Mouse (Mus musculus) embryonic facial prominence, embryonic 15.5 days (tissue): ENCODE results near the gene Sycn. TPM values are rescaled to one million over a fixed set of nuclear protein-coding genes. Genes with fewer than 3 reads are reported as not detected.
A peak's percentile ranks its signal among the peaks of the same experiment; 100 is the strongest.

Experiments used
- ATAC-seq: fragments of 200-750 bp; cut with Nextera tagmentation; 2 replicates; pipeline ENCODE4 v1.8.0; 2017; ENCODE audit warnings: low read depth, moderate TSS enrichment; ENCODE audit not compliant: insufficient number of reproducible peaks, low FRiP score, low TSS enrichment
- H3K27ac ChIP-seq: fragments of 300-500 bp; sonication (generic); replicated peaks from 2 replicates; pipeline ENCODE4 v1.5.1; 2015; ENCODE audit warnings: mild to moderate bottlenecking, inconsistent platforms
- H3K27me3 ChIP-seq: fragments of 300-500 bp; sonication (generic); 2 replicates; pipeline ENCODE4 v1.6.1; 2015; ENCODE audit warnings: inconsistent platforms
- H3K36me3 ChIP-seq: fragments of 300-500 bp; sonication (generic); 2 replicates; pipeline ENCODE4 v1.6.1; 2015; ENCODE audit warnings: mild to moderate bottlenecking, inconsistent platforms
- H3K4me1 ChIP-seq: fragments of 300-500 bp; sonication (generic); 2 replicates; pipeline ENCODE4 v1.6.1; 2015; ENCODE audit warnings: inconsistent platforms
- H3K4me2 ChIP-seq: fragments of 300-500 bp; sonication (generic); replicated peaks from 2 replicates; pipeline ENCODE4 v1.6.1; 2015; ENCODE audit warnings: mild to moderate bottlenecking, inconsistent platforms
- H3K4me3 ChIP-seq: fragments of 300-500 bp; sonication (generic); replicated peaks from 2 replicates; pipeline ENCODE4 v1.5.1; 2015; ENCODE audit warnings: mild to moderate bottlenecking, inconsistent platforms
- H3K9ac ChIP-seq: fragments of 300-500 bp; sonication (generic); 2 replicates; pipeline ENCODE4 v1.6.1; 2015; ENCODE audit warnings: inconsistent platforms
- H3K9me3 ChIP-seq: fragments of 300-500 bp; sonication (generic); replicated peaks from 2 replicates; pipeline ENCODE4 v1.6.1; 2016; ENCODE audit warnings: inconsistent platforms
- WGBS: fragments of 180-500 bp; shearing (Covaris S2); methylation state at CpG from one replicate; pipeline ENCODE4 v1.1.7; 2015; 5-methylcytosine and 5-hydroxymethylcytosine counted together
- polyA plus RNA-seq: library from polyadenylated mRNA; unstranded; fragments of >200 nt; fragmentation: Nextera tagmentation; extraction: Ambion mirVana; gene quantifications from 2 replicates; pipeline ENCODE4 v1.2.1, GENCODE M21; 2015

Gene Sycn
- polyA plus RNA-seq, 1 experiment from 2014 or later, result not detected

- H3K36me3 ChIP-seq, result peaks cover 8% of the 10 kb centered on the region
- 94% methylated on average over 3 of the region's 3 CpGs for WGBS
- H3K27me3 ChIP-seq, result no peaks in the 10 kb centered on the region
- H3K4me1 ChIP-seq, result peaks cover 65% of the 10 kb centered on the region
- H3K27ac ChIP-seq, result no peak overlapping the region
- no peak overlapping the region for H3K4me3 ChIP-seq
- H3K9ac ChIP-seq, result no peak overlapping the region
- H3K4me2 ChIP-seq, result no peak overlapping the region
- no peaks in the 10 kb centered on the region for H3K9me3 ChIP-seq
- ATAC-seq, result no peak
These were observed 32.6 kb downstream of the Sycn start for GRCm38 (mm10) chr7:28573236-28573635.

- Histone ChIP-seq H3K4me3 (no peak overlapping the region), H3K9ac (no peak overlapping the region), H3K36me3 (no peaks in the 10 kb centered on the region), H3K4me2 (no peak overlapping the region), H3K27ac (no peak overlapping the region), H3K27me3 (no peaks in the 10 kb centered on the region), H3K9me3 (no peaks in the 10 kb centered on the region), H3K4me1 (peaks cover 70% of the 10 kb centered on the region)
- no peak for ATAC-seq
- 83% methylated on average over 11 of the region's 11 CpGs for WGBS
These were observed 34.9 kb downstream of the Sycn start for GRCm38 (mm10) chr7:28575597-28575996.

- Histone ChIP-seq H3K36me3 (no peaks in the 10 kb centered on the region), H3K4me1 (peaks cover 64% of the 10 kb centered on the region), H3K27ac (peak overlapping the region; percentile 78), H3K27me3 (no peaks in the 10 kb centered on the region), H3K9ac (0 out of 2 replicates have a peak overlapping the region, but pooled peaks have one; percentile 12), H3K4me2 (no peak overlapping the region; the same call in 1 of the 2 replicates), H3K9me3 (no peaks in the 10 kb centered on the region), H3K4me3 (no peak overlapping the region)
- ATAC-seq, result peak; percentile 75
- WGBS, result 56% methylated on average over 5 of the region's 5 CpGs
These were observed 35.7 kb downstream of the Sycn start for GRCm38 (mm10) chr7:28576271-28576914.

GRCm38 (mm10) chr7:28577826-28578542 is 37.3 kb downstream of the Sycn start:
- H3K9me3 ChIP-seq, result no peaks in the 10 kb centered on the region
- ATAC-seq, result no peak
- H3K4me2 ChIP-seq, result no peak overlapping the region
- H3K9ac ChIP-seq, result no peak overlapping the region
- H3K27ac ChIP-seq, result peak overlapping the region; percentile 78
- no peaks in the 10 kb centered on the region for H3K27me3 ChIP-seq
- WGBS, result 74% methylated on average over 9 of the region's 9 CpGs
- no peaks in the 10 kb centered on the region for H3K36me3 ChIP-seq
- H3K4me1 ChIP-seq, result peaks cover 59% of the 10 kb centered on the region
- H3K4me3 ChIP-seq, result no peak overlapping the region

- ATAC-seq, result no peak
- WGBS, result 73% methylated on average over 5 of the region's 5 CpGs
- no peak overlapping the region for H3K4me3 ChIP-seq
- H3K4me2 ChIP-seq, result no peak overlapping the region
- peak overlapping the region; percentile 78; the same call in 1 of the 2 replicates for H3K27ac ChIP-seq
- H3K9me3 ChIP-seq, result no peaks in the 10 kb centered on the region
- H3K4me1 ChIP-seq, result peaks cover 66% of the 10 kb centered on the region
- no peaks in the 10 kb centered on the region for H3K27me3 ChIP-seq
- no peaks in the 10 kb centered on the region for H3K36me3 ChIP-seq
- H3K9ac ChIP-seq, result no peak overlapping the region
These were observed 37.9 kb downstream of the Sycn start for GRCm38 (mm10) chr7:28578543-28579053.

GRCm38 (mm10) chr7:28579826-28580225 is 39.1 kb downstream of the Sycn start:
- Histone ChIP-seq H3K4me2 (no peak overlapping the region), H3K27ac (no peak overlapping the region), H3K27me3 (no peaks in the 10 kb centered on the region), H3K9me3 (no peaks in the 10 kb centered on the region), H3K9ac (no peak overlapping the region), H3K4me1 (peaks cover 78% of the 10 kb centered on the region), H3K4me3 (no peak overlapping the region), H3K36me3 (no peaks in the 10 kb centered on the region)
- no peak for ATAC-seq
- 62% methylated on average over 5 of the region's 5 CpGs for WGBS

- Histone ChIP-seq H3K4me2 (no peak overlapping the region), H3K4me3 (no peak overlapping the region), H3K9ac (no peak overlapping the region), H3K36me3 (no peaks in the 10 kb centered on the region), H3K4me1 (peaks cover 77% of the 10 kb centered on the region), H3K9me3 (no peaks in the 10 kb centered on the region), H3K27me3 (no peaks in the 10 kb centered on the region), H3K27ac (no peak overlapping the region)
- ATAC-seq, result no peak
- 75% methylated on average over 4 of the region's 4 CpGs for WGBS
These were observed 41.0 kb downstream of the Sycn start for GRCm38 (mm10) chr7:28581721-28582120.

- H3K4me1 ChIP-seq, result peaks cover 77% of the 10 kb centered on the region
- 75% methylated on average over 11 of the region's 11 CpGs for WGBS
- H3K9ac ChIP-seq, result no peak overlapping the region
- H3K9me3 ChIP-seq, result no peaks in the 10 kb centered on the region
- no peaks in the 10 kb centered on the region for H3K36me3 ChIP-seq
- no peak overlapping the region for H3K4me2 ChIP-seq
- ATAC-seq, result no peak
- no peaks in the 10 kb centered on the region for H3K27me3 ChIP-seq
- no peak overlapping the region for H3K4me3 ChIP-seq
- H3K27ac ChIP-seq, result no peak overlapping the region
These were observed 42.2 kb downstream of the Sycn start for GRCm38 (mm10) chr7:28582841-28583240.

- Histone ChIP-seq H3K9ac (no peak overlapping the region), H3K4me2 (no peak overlapping the region), H3K27me3 (no peaks in the 10 kb centered on the region), H3K27ac (0 out of 2 replicates have a peak overlapping the region, but pooled peaks have one; percentile 35), H3K9me3 (no peaks in the 10 kb centered on the region), H3K4me1 (peaks cover 75% of the 10 kb centered on the region), H3K4me3 (no peak overlapping the region), H3K36me3 (no peaks in the 10 kb centered on the region)
- WGBS, result 65% methylated on average over 8 of the region's 8 CpGs
- ATAC-seq, result no peak
These were observed 43.1 kb downstream of the Sycn start for GRCm38 (mm10) chr7:28583570-28584344.

GRCm38 (mm10) chr7:28584468-28584867 is 43.8 kb downstream of the Sycn start:
- Histone ChIP-seq H3K4me2 (no peak overlapping the region), H3K36me3 (no peaks in the 10 kb centered on the region), H3K9ac (no peak overlapping the region), H3K4me1 (peaks cover 73% of the 10 kb centered on the region), H3K27me3 (no peaks in the 10 kb centered on the region), H3K27ac (0 out of 2 replicates have a peak overlapping the region, but pooled peaks have one; percentile 35), H3K9me3 (no peaks in the 10 kb centered on the region), H3K4me3 (no peak overlapping the region)
- no peak for ATAC-seq
- WGBS, result 77% methylated on average over 4 of the region's 4 CpGs

- Histone ChIP-seq H3K4me1 (peaks cover 68% of the 10 kb centered on the region), H3K27me3 (no peaks in the 10 kb centered on the region), H3K9ac (no peak overlapping the region), H3K4me3 (no peak overlapping the region), H3K4me2 (no peak overlapping the region), H3K9me3 (no peaks in the 10 kb centered on the region), H3K36me3 (no peaks in the 10 kb centered on the region), H3K27ac (no peak overlapping the region)
- WGBS, result 78% methylated on average over 6 of the region's 6 CpGs
- ATAC-seq, result no peak
These were observed 44.3 kb downstream of the Sycn start for GRCm38 (mm10) chr7:28585001-28585400.
